Mouse (Mus musculus) retina, adult 2 months (tissue): ENCODE data around the gene Hnrnpul2.
"Not testable (repeated sequence)": the region's sequence is repeated elsewhere in the genome, so short reads cannot be mapped to it uniquely, and the experiment has no call there.

ENCODE experiments used
- DNase-seq: peaks from one replicate; pipeline ENCODE4 v3.0.0-alpha.2; 2012; ENCODE audit warnings: low read depth, low spot score

Gene Hnrnpul2

GRCm38 (mm10) chr19:8818301-8818798 lies 1.5 kb upstream of the Hnrnpul2 start:
- no peak for DNase-seq

- DNase-seq, result peak; percentile 96
Observed at GRCm38 (mm10) chr19:8818801-8819595, 812 bp upstream of the Hnrnpul2 start, which contains the start of gene Ttc9c. Ttc9c (minus strand) TSS chr19:8819333.

GRCm38 (mm10) chr19:8820424-8820956 lies 680 bp downstream of the Hnrnpul2 start:
- no peak for DNase-seq

GRCm38 (mm10) chr19:8821146-8821545 lies 1.3 kb downstream of the Hnrnpul2 start:
- DNase-seq, result no peak

- no peak for DNase-seq
Observed at GRCm38 (mm10) chr19:8822696-8823095, 2.9 kb downstream of the Hnrnpul2 start.

GRCm38 (mm10) chr19:8829660-8830059 lies 9.8 kb downstream of the Hnrnpul2 start, which contains the start of gene AC129217.1:
AC129217.1 (plus strand) TSS chr19:8829773.
- no peak for DNase-seq

GRCm38 (mm10) chr19:8830664-8831063 lies 10.9 kb downstream of the Hnrnpul2 start:
- DNase-seq, result no peak

GRCm38 (mm10) chr19:8831262-8831661 lies 11.5 kb downstream of the Hnrnpul2 start:
- DNase-seq, result no peak

- no peak for DNase-seq
Observed at GRCm38 (mm10) chr19:8832971-8833370, 13.2 kb downstream of the Hnrnpul2 start.

- DNase-seq, result not testable (repeated sequence)
Observed at GRCm38 (mm10) chr19:8836327-8836726, 16.5 kb downstream of the Hnrnpul2 start.

GRCm38 (mm10) chr19:8837251-8837791 lies 17.5 kb downstream of the Hnrnpul2 start, which contains the start of gene Bscl2:
Bscl2 (plus strand) TSS chr19:8837467.
- peak; percentile 66 for DNase-seq

GRCm38 (mm10) chr19:8838041-8838730 lies 18.4 kb downstream of the Hnrnpul2 start:
- no peak for DNase-seq

GRCm38 (mm10) chr19:8839103-8839907 lies 19.5 kb downstream of the Hnrnpul2 start, which contains the start of gene Gng3:
Gng3 (minus strand) TSS chr19:8839194.
- DNase-seq, result peak; percentile 41

- DNase-seq, result no peak
Observed at GRCm38 (mm10) chr19:8839908-8840791, 20.3 kb downstream of the Hnrnpul2 start.

- DNase-seq, result no peak
Observed at GRCm38 (mm10) chr19:8841012-8841411, 21.2 kb downstream of the Hnrnpul2 start.

GRCm38 (mm10) chr19:8842961-8843360 lies 23.2 kb downstream of the Hnrnpul2 start:
- DNase-seq, result no peak

GRCm38 (mm10) chr19:8844371-8845129 lies 24.7 kb downstream of the Hnrnpul2 start:
- DNase-seq, result peak; percentile 60

GRCm38 (mm10) chr19:8848356-8848755 lies 28.5 kb downstream of the Hnrnpul2 start:
- DNase-seq, result no peak

GRCm38 (mm10) chr19:8850402-8850901 lies 30.6 kb downstream of the Hnrnpul2 start, which contains the start of gene Lrrn4cl:
Lrrn4cl (plus strand) TSS chr19:8850768.
- peak; percentile 36 for DNase-seq
